Mouse (Mus musculus) E14TG2a.4 (cell line): ENCODE data around the gene Tead1.

ENCODE experiments used
- CTCF ChIP-seq: conservative IDR thresholded peaks from 2 replicates; pipeline ENCODE4 v1.5.1; 2014; ENCODE audit warnings: low read length
- NANOG ChIP-seq: IDR thresholded peaks from 2 replicates; pipeline ENCODE4 v1.6.1; 2014; ENCODE audit warnings: borderline replicate concordance, low read length, mixed read lengths

DNA sequence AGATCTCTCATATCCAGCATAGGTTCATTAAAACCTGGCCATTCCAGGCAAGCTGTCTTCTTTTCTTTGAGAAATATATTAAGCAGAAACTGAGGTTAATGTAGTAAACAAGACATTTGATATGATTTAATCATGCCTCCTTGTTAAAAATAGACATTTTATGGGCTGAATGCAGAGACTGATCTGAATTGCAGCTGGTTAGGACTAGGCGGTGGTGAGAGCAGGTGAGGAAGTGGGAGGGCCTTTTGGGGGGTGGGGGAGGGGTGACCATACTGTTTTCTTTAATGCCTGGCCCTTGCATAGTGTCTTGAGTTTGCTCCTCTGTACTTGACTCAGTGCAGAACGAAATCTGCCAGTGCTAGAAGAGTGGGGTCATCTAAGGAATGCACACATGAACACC lies 111.2 kb downstream of the Tead1 start:
- TF ChIP-seq CTCF, result no peak
- TF ChIP-seq NANOG, result no peak
